Mouse (Mus musculus): ENCODE results near the gene Trmt1l.
"Not testable (repeated sequence)": the region's sequence is repeated elsewhere in the genome, so short reads cannot be mapped to it uniquely, and the experiment has no call there.

Trmt1l gene

DNA sequence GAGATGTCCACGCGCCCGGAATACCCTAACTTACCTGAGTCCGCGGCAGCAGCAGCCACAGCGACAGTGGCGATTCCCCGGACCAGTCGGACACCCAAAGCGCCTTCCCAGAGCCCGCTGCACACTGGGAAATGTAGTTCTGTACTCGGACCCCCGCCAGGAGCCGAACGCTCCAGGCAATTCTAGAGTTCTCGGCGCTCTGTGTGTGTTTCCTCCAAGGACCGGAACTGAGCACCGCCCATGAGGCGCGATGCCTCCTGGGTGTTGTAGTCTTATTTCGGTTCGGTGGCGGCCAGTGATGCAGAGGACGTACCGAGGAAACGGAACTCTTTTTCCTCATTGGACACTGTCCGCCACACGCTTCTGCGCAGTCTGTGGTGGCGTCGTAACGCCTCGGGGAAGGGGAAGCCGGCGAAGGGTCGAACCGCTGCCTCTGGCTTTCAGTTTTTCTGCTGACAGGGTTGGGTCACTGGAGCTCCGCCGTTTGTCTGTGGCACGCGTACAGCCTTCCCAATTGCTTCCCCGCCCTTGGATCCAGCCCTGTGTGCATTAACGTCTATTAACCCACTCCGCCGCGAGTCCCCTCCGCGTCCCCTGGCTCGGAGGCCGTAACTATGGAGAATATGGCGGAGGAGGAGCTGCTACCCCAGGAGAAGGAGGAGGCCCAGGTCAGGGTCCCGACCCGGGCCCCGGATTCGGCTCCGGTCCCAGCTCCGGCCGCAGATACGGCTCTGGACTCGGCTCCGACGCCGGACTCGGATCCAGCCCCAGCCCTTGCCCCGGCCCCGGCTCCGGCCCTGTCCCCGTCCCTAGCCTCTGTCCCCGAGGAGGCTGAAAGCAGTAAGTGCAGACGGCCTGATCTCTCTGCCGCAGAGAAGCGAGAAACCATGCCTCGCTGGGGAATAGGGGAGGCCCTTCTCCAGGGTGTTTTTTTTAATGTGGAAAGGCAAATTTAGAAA, at the start of gene Trmt1l, which contains the start of gene Swt1:
Gene Trmt1l, plus strand, starts transcription at position 280 of the 959 bp plus-strand sequence.
Gene Swt1, minus strand, starts transcription at position 193 of the 959 bp plus-strand sequence.
- peak; percentile 100 for DNase-seq

DNA sequence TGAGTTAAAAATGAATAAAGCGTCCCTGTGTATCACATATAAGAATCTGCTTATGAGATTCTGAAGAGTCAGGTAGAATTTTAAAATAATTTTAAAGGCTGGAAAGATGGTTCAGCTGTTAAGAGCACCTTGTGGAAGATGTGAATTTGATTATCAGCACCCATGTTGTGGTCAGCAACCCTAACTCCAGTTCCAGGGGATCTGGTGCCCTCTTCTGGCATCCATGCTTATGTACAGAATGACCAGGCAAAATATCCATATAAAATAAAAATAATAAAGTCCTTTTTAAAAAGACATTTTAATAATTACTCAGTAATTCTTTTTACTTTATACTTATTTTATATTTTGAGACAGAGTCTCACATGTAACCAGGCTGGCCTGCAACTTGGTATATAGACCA, 38.3 kb upstream of the Trmt1l start:
- no peak for DNase-seq

DNA sequence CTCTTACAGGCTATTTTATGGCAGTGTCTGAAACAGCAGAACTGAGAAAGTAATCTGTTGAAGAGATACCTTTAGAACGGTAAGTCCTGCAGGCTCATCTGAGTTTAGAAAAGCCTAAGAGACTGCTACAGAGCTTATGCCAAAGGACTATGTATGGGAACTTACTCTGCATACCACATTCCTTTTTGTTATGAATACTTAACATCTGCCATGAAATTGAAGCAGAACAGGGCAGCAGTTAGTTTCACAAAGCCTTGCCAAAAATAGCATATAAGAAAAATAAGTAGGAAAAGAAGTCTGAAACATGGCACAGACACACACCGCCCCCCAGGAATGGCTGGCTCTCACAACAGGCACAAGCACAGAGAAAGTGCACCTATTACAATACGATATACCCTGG, 18.5 kb upstream of the Trmt1l start:
- DNase-seq: no peak

DNA sequence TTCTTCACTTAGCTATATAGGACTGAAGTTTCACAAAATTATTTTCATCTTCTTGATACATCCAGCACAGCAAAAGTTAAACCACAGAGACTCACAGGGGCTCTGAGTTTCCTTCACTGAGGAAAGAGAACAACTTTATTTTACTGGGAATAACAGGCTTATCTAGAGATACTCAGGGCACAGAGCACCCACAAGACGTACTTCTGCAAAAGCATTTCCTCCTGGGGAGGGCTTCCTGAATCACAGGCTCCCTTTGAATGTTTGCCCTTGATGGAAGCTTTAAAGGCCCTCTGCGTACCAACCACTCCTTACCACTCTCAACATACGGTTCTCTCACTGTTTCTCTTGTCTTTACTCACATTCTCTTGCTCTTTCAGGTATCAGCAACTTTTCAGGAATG, 6.2 kb upstream of the Trmt1l start:
- DNase-seq: no peak

DNA sequence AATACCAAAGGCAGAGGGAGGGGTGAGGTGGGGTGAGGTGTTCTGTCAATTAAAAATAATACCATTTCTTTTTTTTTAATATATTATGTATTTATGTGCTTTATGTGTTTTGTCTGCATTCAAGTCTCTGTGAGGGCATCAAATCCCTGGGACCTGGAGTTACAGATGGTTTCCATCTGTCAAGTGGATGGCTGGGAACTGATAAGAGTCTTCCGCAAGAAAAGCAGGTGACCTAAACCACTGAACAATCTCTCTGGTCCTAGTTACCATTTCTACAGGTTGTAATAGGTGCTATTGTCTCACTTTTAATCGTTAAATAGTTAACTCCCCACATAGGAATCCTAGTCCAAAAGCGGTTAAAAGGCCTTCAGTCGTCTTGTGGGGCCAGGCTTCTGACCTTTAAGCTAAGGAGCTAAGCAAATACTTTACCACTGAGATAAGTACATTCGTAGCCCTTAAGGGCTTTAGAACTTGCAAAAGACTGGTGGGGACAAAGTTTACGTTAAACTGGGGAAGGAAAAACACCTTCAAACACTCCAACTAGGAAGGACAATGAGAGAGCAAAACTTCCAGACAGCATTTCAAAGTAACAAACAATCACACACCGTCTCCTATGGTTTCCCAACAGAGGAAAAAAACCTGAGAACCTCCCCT, 1.3 kb upstream of the Trmt1l start:
- peak; percentile 74 for DNase-seq

DNA sequence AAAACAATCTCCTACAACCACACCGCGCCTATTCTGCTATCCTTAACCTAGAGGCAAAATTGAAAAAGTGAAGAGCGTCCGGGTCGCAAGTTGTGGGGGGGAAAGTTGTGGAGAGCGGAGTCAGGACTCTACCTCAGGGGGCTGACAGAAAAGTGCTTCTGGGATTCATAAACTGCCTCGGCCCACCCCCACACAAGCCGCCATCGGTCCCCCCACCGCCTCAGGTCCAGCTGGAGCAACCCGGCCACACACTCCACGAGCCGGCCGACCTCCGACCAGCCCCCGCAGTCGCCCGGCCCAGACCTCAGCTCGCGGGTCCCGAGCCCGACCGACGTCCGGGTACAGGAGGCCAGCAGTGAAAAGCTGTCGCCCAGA, 467 bp upstream of the Trmt1l start:
- no peak for DNase-seq

DNA sequence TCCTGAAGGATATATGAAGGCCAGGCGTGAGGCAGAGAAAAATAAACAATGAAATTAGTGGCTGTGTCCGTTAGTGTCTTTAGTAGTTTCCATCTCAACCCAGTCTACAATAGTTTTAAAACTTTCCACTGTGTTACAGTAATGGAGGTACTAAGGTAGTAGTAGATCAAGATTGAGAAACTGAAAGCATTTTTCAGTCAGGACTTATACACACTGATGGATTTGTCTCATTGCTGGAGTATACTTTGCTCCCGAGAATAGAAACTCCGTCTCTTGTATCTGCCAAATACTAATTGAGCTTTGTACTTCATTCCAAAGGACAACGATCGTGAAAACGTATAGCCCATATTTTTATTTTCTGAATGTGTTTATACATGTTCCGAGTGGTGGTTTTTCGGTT, 974 bp downstream of the Trmt1l start:
- no peak for DNase-seq

DNA sequence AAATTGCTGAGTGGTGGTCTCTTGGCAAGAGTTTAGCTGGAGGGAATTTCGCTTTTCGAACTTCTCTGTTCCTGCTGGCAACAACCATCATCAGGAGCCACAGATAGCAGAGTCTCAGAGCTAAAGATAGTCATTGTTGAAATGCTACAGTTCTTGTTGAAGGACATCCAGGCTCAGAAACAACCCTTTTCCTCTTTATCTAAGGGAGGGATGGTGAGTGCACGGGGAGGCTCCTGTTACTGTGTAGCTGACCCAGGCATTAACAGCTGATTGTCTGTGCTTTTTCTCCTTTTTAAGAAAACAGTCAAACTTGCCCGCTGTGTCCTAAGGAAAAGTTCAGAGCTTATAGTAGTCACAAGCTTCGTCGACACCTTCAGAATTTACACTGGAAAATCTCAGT, 7.1 kb downstream of the Trmt1l start:
- peak; percentile 80 for DNase-seq

DNA sequence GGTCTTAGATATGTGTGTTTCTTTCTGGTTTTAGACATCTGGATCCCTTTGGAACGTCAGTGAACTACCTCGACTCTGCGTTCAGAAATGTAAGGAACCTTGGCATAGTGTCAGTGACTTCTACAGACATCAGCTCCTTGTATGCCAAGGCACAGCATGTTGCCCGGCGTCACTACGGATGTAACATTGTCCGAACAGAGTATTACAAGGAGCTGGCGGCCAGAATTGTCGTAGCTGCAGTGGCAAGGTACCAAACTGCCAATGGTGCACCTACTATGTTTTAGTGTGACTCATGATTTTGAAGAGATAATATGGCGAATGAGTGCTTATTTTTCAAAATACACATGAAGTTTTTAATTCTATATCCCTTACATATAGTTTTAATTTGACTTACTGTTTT, 21.5 kb downstream of the Trmt1l start:
- DNase-seq: peak; percentile 77

DNA sequence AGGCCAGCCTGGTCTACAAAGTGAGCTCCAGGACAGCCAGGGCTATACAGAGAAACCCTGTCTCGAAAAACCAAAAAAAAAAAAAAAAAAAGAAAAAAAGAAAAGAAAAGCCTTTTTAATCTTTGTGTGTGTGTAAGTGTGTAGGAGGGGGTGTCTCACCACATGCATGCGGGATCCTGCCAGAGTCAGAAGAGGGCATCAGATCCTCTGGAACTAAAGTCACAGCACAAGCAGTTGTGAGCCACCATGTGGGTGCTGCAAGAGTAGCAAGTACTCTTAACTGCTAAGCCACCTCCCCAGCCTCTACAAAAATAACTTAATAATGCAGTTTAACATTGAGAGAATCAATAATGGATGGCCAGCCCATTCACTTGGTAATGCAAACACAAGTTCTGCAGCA, 22.5 kb downstream of the Trmt1l start:
- peak; percentile 74 for DNase-seq

DNA sequence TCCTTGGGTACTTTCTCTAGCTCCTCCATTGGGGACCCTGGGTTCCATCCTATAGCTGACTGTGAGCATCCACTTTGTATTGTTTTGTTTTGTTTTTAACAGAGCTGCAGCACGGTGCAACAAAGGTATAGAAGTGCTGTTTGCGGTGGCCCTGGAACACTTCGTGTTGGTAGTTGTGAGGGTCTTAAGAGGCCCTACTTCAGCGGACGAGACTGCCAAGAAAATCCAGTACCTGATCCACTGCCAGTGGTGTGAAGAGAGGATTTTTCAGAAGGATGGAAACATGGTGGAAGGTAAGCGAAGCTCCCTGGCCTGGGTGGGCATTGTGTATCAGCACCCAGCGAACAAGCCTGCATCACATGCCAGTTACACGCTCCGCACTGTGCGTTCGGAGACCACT, 23.6 kb downstream of the Trmt1l start:
- DNase-seq: peak; percentile 76

DNA sequence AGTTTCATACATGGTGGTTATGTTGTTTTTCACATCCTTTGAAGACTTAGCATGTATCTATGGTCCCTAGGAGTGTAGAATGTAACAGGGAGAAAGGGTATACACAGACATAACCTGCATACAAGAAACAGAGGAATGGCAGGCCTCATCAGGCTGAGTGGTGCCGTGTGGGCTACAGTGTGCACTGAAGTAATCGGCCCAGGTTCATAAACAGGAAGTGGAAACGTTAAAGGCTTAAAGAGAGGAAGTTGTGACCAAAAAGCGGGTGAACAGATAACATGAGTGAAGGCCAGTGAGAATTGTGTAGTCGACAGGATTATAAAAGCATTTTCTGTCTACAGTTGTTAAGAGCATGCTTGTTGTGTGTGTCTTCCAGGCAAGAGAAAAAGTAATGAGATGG, 28.7 kb downstream of the Trmt1l start:
- no peak for DNase-seq

DNA sequence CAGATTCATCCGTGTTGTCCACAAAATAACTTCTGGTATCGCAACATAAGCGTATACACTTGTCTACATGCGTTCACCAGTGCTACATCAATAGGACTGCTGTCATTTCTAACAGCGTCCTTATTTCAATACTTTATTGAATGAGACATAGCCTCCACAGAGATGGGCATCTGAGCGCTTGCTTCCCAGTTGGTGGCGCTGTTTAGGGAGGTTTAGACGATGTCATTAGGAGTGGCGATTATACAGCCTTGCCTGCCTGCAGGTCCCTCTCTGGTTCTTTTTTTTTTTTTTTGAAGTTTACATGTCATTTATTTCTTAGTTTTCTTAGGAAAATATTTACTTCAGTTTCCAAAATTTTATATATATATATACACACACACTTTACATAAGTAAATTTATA, 32.9 kb downstream of the Trmt1l start:
- no peak for DNase-seq

DNA sequence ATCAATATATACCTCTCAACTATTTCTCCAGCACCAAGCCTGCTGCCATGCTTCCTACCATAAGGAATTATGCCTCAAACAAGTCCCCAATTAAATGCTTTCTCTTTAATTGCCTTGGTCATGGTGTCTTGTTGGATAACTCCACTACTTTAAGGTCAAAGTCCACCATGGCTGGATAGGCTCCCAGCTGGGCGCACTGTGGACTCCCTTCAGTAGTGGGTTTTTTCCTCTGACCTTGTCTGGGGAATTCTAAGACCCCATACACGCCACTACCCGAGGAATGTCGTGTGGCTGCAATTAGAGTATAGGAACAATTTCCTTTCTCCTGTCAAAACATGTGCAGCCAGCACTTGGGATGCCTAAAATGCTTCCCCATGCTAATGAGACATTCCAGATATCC, 36.6 kb downstream of the Trmt1l start:
- no peak for DNase-seq

DNA sequence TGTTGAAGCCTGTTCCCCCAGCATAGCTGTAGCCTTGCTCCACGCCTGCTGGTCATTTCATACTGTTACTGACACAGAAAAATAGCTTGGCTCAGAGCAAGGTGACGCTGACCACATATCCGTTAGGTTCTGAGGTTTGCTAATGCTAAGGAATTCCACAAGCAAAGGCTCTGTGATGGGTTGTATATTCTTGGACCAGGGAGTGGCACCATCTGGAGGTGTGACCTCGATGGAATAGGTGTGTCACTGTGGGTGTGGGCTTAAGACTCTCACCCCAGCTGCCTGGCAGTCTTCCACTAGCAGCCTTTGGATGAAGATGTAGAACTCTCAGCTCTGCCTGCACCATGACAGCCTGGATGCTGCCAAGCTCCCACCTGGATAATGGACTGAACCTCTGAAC, 38.2 kb downstream of the Trmt1l start:
- no peak for DNase-seq

DNA sequence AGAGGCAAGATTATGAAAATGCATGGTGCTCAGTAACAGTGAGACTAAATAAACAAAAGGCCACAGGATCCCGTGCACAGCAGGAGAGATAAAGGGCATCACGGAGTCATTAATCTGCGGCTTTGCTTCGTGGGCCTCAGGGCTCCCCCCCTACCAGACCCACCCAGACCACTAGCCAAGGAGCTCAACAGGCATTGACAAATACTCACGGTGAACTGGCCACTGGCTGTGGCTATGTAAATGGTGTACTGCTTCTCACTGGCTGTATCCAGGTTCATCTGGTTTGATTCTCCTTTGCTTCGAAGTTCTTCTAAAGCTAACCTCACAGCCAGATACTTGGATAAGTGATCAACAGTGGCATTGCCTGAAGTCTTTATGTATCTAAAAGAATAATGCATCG, 43.1 kb downstream of the Trmt1l start:
- no peak for DNase-seq

DNA sequence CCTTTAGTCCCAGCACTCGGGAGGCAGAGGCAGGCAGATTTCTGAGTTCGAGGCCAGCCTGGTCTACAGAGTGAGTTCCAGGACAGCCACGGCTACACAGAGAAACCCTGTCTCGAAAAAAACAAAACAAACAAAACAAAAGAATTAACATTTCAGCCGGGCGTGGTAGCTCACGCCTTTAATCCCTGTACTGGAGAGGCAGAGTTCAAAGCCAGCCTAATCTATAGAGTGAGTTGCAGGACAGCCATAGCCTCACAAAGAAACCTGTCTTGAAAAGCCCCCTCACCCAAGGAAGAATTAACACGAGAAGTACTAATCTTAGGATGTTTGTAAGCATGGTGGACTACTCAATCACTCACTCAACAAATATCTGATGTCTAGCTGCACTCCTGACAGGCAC, 44.0 kb downstream of the Trmt1l start:
- DNase-seq: not testable (repeated sequence)

DNA sequence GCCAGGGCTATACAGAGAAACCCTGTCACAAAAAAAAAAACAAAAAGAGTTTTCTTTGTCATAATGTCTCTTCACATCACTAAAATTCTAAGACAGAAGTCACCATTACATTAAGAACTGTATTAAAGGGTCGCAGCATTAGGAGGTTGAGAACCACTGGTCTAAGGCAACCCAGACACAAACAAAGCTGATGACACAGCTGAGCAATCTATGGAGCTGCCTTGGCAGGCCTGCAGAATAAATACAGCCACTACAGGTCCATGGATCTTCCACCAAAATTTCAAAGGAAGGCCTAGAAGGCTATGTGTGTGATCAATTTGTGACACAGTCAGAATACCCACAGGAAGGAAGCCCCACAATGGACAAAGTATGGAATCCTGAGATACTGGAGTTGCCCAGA, 54.2 kb downstream of the Trmt1l start:
- peak; percentile 57 for DNase-seq

DNA sequence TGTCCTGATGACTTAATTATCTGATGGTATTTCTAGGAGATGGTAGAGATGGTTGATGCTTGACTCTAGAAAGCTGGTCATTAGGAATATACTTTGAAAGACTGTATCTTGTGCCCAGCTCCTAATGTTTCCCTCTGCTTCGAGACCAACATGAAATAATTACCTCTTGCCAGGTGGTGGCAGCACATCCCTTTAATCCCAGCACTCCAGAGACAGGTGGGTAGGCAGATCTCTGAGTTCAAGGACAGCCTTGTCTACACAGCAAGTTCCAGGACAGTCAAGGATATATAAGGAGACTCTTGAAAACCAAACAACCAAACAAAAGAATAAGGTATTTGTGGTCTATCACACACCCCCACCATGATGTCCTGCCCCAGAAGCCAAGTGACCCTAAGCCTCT, 55.2 kb downstream of the Trmt1l start:
- DNase-seq: peak; percentile 73

DNA sequence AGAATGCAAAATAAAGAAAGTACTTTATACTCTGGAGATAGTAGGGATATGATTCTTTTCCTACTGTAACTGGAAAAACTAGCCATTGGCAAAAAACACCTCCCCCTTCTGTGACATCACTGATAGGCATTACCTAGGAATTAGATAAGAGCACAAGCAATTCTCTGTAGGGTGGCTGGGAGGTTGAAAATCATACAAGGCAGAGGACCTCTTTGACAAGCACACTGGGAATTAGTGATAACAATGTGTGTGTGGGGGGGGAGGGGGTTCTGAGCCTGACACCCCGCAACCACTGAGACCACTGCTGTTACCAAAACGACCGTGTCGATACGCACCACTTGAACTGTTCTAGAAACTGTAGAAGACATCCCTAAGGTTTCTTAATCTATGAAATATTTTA, 56.4 kb downstream of the Trmt1l start:
- DNase-seq: peak; percentile 63

DNA sequence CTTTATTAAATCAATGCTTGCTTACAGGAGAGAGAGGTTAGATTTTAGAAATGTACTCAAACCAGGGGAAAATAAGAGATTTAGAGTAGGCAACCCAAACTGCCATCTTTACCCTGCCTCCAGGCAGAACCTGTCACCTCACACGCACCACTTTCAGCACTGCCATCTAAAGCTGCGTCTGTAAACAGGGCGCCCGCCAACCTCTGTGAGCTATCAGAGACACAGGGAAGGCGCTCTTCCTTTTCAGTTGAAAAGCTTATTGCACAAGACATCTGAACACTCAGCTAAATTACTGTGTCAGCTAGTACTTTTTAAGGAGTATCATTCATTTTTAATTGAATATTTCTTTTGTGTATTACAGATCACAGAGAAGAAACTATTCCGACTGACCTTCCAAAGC, 61.5 kb downstream of the Trmt1l start:
- peak; percentile 85 for DNase-seq

DNA sequence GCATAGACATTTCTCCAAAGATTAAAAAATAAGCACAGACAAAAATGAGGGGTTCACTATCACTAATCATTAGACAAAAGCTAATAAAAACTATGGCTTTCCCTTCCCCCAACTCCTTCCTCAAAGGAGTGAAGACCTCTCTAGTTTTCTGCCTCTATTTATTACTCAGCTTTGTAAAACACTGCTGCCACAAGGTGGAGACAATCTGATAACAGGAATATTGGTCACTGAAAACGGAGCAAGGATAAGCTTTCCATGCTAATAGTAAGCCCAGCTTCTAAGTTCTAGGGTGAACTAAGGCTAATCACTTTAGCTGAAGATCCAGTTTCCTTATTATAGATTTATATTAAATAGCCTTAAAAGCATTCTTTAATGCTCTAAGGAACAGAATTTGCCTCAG, 64.1 kb downstream of the Trmt1l start:
- DNase-seq: peak; percentile 18

DNA sequence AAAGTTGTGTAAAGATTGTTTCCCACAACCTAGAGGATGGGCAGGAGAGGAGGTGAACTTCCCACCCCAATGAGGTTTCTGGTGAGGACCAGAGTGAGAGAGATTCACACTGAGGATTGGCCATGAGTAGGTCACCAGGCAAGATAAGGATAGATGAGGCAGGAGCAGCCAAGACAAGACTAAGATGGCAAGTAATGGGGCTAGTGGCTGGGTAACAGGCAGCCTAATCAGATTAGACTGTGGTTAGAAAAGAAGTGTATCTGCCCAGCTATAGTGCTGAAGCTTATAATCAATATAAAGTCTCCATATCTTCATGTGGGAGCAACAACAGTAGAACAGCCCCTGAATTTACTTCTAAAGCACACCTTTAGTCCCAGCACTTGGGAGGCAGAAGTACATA, 65.5 kb downstream of the Trmt1l start:
- DNase-seq: peak; percentile 54

DNA sequence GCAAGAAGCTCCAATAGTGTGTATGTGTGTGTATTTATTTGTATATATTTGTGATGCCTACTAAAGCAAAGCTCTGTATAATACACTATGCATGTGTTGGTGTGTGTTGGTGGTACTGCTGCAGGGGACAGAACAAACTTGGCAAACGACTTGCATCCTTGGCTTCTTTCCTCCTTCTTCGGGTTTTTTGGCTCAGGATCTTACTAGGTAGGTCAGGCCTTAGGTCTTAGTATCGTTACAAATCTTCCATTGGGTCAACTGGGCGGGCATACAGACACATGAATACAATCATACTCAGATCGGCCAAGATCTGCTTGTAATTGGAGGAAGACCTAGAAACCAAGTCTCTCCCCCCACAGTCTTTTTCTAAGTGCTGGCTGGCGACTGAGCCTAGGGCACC, 66.4 kb downstream of the Trmt1l start:
- DNase-seq: peak; percentile 54
